Mouse (Mus musculus): Measurements from ENCODE around the gene Defb39. TPM values are rescaled to one million over a fixed set of nuclear protein-coding genes. Genes with fewer than 3 reads are reported as not detected.

Gene Defb39
- not detected in 2 replicates for polyA plus RNA-seq (2016; fragmentation: Nextera tagmentation; extraction: Ambion mirVana)

GRCm38 (mm10) chr8:19064710-19065109 is at the start of gene Defb39:
Gene Defb39, minus strand, starts transcription at chr8:19064810.
- Histone ChIP-seq H3K4me3 (no peak within 1 kb of the TSS), H3K27ac (no peak within 1 kb of the TSS), H3K36me3 (no peaks in the 10 kb centered on the region), H3K4me2 (replicated peaks) (no peak within 1 kb of the TSS), H3K4me1 (no peaks in the 10 kb centered on the region), H3K9ac (no peak within 1 kb of the TSS), H3K27me3 (no peaks in the 10 kb centered on the region), H3K9me3 (replicated peaks) (peaks cover 22% of the 10 kb centered on the region)
- ATAC-seq (ENCODE audit: low FRiP score): no peak
- WGBS: 91% methylated on average over 1 of the region's 1 CpGs

- no peaks in the 10 kb centered on the region for H3K36me3 ChIP-seq
- H3K9ac ChIP-seq: no peak overlapping the region
- no peaks in the 10 kb centered on the region for H3K27me3 ChIP-seq
- H3K4me3 ChIP-seq: no peak overlapping the region
- no peak overlapping the region for H3K4me2 ChIP-seq (replicated peaks)
- H3K27ac ChIP-seq: no peak overlapping the region
- 88% methylated on average over 2 of the region's 2 CpGs for WGBS
- H3K9me3 ChIP-seq (replicated peaks): peaks cover 13% of the 10 kb centered on the region
- no peaks in the 10 kb centered on the region for H3K4me1 ChIP-seq
- ATAC-seq (ENCODE audit: low FRiP score): no peak
Observed at GRCm38 (mm10) chr8:19066013-19066412, 1.4 kb upstream of the Defb39 start.

- no peak overlapping the region for H3K4me2 ChIP-seq (replicated peaks)
- H3K4me1 ChIP-seq: no peaks in the 10 kb centered on the region
- no peak overlapping the region for H3K9ac ChIP-seq
- ATAC-seq (ENCODE audit: low FRiP score): no peak
- no peak overlapping the region for H3K27ac ChIP-seq
- H3K9me3 ChIP-seq (replicated peaks): peaks cover 22% of the 10 kb centered on the region
- no peaks in the 10 kb centered on the region for H3K36me3 ChIP-seq
- no peaks in the 10 kb centered on the region for H3K27me3 ChIP-seq
- H3K4me3 ChIP-seq: no peak overlapping the region
Observed at GRCm38 (mm10) chr8:19062891-19063290, 1.7 kb downstream of the Defb39 start.

GRCm38 (mm10) chr8:19045242-19045641 is 19.4 kb downstream of the Defb39 start:
- no peaks in the 10 kb centered on the region for H3K4me1 ChIP-seq
- no peaks in the 10 kb centered on the region for H3K27me3 ChIP-seq
- no peak overlapping the region for H3K4me2 ChIP-seq (replicated peaks)
- ATAC-seq (ENCODE audit: low FRiP score): no peak
- no peak overlapping the region for H3K9ac ChIP-seq
- WGBS: 93% methylated on average over 14 of the region's 14 CpGs
- no peaks in the 10 kb centered on the region for H3K36me3 ChIP-seq
- peaks cover 7% of the 10 kb centered on the region; the same call in 1 of the 2 replicates for H3K9me3 ChIP-seq (replicated peaks)
- H3K27ac ChIP-seq: no peak overlapping the region
- no peak overlapping the region for H3K4me3 ChIP-seq

- no peaks in the 10 kb centered on the region for H3K36me3 ChIP-seq
- no peak within 1 kb of the TSS for H3K4me3 ChIP-seq
- no peak within 1 kb of the TSS for H3K4me2 ChIP-seq (replicated peaks)
- WGBS: 89% methylated on average over 1 of the region's 1 CpGs
- no peaks in the 10 kb centered on the region for H3K27me3 ChIP-seq
- H3K27ac ChIP-seq: no peak within 1 kb of the TSS
- ATAC-seq (ENCODE audit: low FRiP score): no peak
- no peak within 1 kb of the TSS for H3K9ac ChIP-seq
- H3K4me1 ChIP-seq: no peaks in the 10 kb centered on the region
- H3K9me3 ChIP-seq (replicated peaks): no peaks in the 10 kb centered on the region
Observed at GRCm38 (mm10) chr8:19026466-19026865, 38.1 kb downstream of the Defb39 start, which contains the start of gene Defb38. Gene Defb38, minus strand, starts transcription at chr8:19026566.

Other genes with a start within 250 kb of the Defb39 start
- gene Defb40, start 86.6 kb downstream of the Defb39 start, polyA plus RNA-seq (2016; fragmentation: Nextera tagmentation; extraction: Ambion mirVana): not detected in 2 replicates
- gene Defb37, start 73.8 kb downstream of the Defb39 start, polyA plus RNA-seq (2016; fragmentation: Nextera tagmentation; extraction: Ambion mirVana): not detected in 2 replicates
- gene Defb38, start 38.2 kb downstream of the Defb39 start, polyA plus RNA-seq (2016; fragmentation: Nextera tagmentation; extraction: Ambion mirVana): not detected in 2 replicates
- gene Defb12, start 50.0 kb upstream of the Defb39 start, polyA plus RNA-seq (2016; fragmentation: Nextera tagmentation; extraction: Ambion mirVana): not detected in 2 replicates
- not detected in 2 replicates for gene Defb34, start 58.9 kb upstream of the Defb39 start, polyA plus RNA-seq (2016; fragmentation: Nextera tagmentation; extraction: Ambion mirVana)
- gene Gm45826, start 76.0 kb upstream of the Defb39 start, polyA plus RNA-seq (2016; fragmentation: Nextera tagmentation; extraction: Ambion mirVana): not detected in 2 replicates
- gene Defb14, start 129.5 kb upstream of the Defb39 start, polyA plus RNA-seq (2016; fragmentation: Nextera tagmentation; extraction: Ambion mirVana): not detected in 2 replicates
- not detected in 2 replicates for gene Defb4, start 133.9 kb upstream of the Defb39 start, polyA plus RNA-seq (2016; fragmentation: Nextera tagmentation; extraction: Ambion mirVana)
- not detected in 2 replicates for gene Defb6, start 160.7 kb upstream of the Defb39 start, polyA plus RNA-seq (2016; fragmentation: Nextera tagmentation; extraction: Ambion mirVana)
- not detected in 2 replicates for gene Defb46, start 175.1 kb upstream of the Defb39 start, polyA plus RNA-seq (2016; fragmentation: Nextera tagmentation; extraction: Ambion mirVana)
- gene Defb5, start 182.8 kb upstream of the Defb39 start, polyA plus RNA-seq (2016; fragmentation: Nextera tagmentation; extraction: Ambion mirVana): not detected in 2 replicates
- gene Defb3, start 228.6 kb upstream of the Defb39 start, polyA plus RNA-seq (2016; fragmentation: Nextera tagmentation; extraction: Ambion mirVana): not detected in 2 replicates